Mouse (Mus musculus) E14TG2a.4 (cell line): ENCODE measurements around the gene Galnt13.

Experiments
- H3K27me3 ChIP-seq: 2 replicates; pipeline ENCODE4 v1.6.1; 2014; ENCODE audit warnings: low read length, control low read depth; ENCODE audit not compliant: insufficient read depth
- H3K36me3 ChIP-seq: 2 replicates; pipeline ENCODE4 v1.6.1; 2014; ENCODE audit warnings: low read length, control low read depth; ENCODE audit not compliant: insufficient read depth
- H3K4me1 ChIP-seq: replicated peaks from 2 replicates; pipeline ENCODE4 v1.6.1; 2014; ENCODE audit warnings: low read depth, low read length, control low read depth
- H3K4me3 ChIP-seq: replicated peaks from 2 replicates; pipeline ENCODE4 v1.5.1; 2014; ENCODE audit warnings: mild to moderate bottlenecking, low read length
- H3K9me3 ChIP-seq: 2 replicates; pipeline ENCODE4 v1.6.1; 2014; ENCODE audit warnings: low read length, control low read depth
- CTCF ChIP-seq: conservative IDR thresholded peaks from 2 replicates; pipeline ENCODE4 v1.5.1; 2014; ENCODE audit warnings: low read length
- NANOG ChIP-seq: IDR thresholded peaks from 2 replicates; pipeline ENCODE4 v1.6.1; 2014; ENCODE audit warnings: borderline replicate concordance, low read length, mixed read lengths
- POU5F1 ChIP-seq: IDR thresholded peaks from 2 replicates; pipeline ENCODE4 v1.6.1; 2014; ENCODE audit warnings: low read length, borderline replicate concordance

Gene Galnt13

DNA sequence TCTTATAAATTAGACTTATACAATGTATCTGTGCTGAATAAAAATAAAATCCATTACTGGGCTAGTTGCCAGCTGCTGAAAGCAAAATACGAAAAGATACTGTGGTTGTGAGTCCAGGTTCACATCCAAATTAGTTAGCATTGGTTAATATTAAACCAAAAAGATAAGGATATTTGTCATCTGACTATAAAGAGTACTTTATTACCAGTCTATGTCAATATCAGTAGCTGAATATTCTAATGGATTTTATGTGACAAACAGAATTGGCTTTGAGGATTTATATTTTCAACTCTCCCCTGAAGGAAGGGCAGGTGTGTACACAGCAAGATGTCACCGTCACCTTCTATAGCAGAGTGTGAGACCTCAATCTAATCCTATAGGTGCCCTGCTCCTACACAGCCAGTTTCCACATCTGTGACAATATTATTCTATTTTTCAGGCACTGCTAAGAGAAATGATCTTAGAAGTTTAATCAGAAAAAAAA, 342.7 kb downstream of the Galnt13 start:
- Histone ChIP-seq H3K4me1 (no peaks in the 10 kb centered on the region), H3K9me3 (no peaks in the 10 kb centered on the region), H3K4me3 (no peak overlapping the region), H3K27me3 (no peaks in the 10 kb centered on the region), H3K36me3 (no peaks in the 10 kb centered on the region)
- TF ChIP-seq NANOG (no peak), CTCF (no peak), POU5F1 (no peak)

DNA sequence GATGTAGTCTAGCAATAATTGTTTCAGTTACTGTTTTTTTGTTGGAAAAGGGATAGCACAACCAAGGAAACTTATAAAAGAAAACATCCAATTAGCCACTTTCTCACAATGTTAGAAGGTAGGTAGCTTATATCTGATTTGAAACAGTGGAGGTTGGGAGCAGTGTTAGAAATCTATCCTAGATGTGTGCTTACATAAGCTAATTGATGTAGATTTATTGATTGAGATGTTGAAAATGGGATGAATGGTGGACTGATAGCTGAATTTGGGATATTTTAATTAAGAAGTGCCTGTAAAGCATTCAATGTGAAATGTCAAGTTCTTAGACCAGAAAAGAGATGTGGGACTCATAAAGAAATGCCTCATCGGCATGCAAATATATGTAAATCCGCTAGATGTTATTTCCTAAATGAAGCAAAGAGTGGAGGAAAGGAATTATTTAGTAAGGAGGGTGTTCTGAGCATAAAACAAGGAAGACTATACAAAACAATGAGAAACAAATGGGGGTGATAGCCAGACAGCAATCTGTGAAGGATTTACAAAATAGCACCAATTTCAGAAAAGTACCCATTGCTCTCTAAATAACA, 377.6 kb downstream of the Galnt13 start:
- peaks cover 6% of the 10 kb centered on the region for H3K9me3 ChIP-seq
- no peak overlapping the region for H3K4me3 ChIP-seq
- H3K27me3 ChIP-seq = no peaks in the 10 kb centered on the region
- H3K4me1 ChIP-seq = no peaks in the 10 kb centered on the region
- H3K36me3 ChIP-seq = no peaks in the 10 kb centered on the region
- no peak for TF ChIP-seq CTCF
- no peak for TF ChIP-seq NANOG
- no peak for TF ChIP-seq POU5F1

DNA sequence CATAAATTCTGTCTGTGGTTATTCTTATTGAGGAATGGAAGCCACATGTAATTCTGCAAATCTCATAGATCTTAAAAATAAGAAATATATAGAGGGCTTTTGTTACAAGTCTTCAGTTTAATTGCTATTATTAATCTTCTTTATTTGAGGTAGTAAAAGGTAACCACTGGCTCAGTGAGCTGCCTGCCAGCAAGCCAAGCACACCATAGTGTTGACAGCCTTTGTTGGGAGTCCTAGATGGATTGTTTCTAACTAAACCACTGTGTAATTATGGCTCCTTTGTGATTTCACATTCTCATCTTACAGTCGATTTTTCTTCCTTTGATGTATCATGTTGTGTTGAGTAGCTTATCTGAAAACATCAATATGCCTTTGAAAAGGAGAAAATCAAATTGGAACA, 405.1 kb downstream of the Galnt13 start:
- H3K36me3 ChIP-seq = no peaks in the 10 kb centered on the region
- H3K9me3 ChIP-seq = no peaks in the 10 kb centered on the region
- no peak for TF ChIP-seq NANOG
- no peak for TF ChIP-seq CTCF
- TF ChIP-seq POU5F1 = no peak
- no peaks in the 10 kb centered on the region for H3K4me1 ChIP-seq
- H3K4me3 ChIP-seq = no peak overlapping the region
- H3K27me3 ChIP-seq = no peaks in the 10 kb centered on the region

DNA sequence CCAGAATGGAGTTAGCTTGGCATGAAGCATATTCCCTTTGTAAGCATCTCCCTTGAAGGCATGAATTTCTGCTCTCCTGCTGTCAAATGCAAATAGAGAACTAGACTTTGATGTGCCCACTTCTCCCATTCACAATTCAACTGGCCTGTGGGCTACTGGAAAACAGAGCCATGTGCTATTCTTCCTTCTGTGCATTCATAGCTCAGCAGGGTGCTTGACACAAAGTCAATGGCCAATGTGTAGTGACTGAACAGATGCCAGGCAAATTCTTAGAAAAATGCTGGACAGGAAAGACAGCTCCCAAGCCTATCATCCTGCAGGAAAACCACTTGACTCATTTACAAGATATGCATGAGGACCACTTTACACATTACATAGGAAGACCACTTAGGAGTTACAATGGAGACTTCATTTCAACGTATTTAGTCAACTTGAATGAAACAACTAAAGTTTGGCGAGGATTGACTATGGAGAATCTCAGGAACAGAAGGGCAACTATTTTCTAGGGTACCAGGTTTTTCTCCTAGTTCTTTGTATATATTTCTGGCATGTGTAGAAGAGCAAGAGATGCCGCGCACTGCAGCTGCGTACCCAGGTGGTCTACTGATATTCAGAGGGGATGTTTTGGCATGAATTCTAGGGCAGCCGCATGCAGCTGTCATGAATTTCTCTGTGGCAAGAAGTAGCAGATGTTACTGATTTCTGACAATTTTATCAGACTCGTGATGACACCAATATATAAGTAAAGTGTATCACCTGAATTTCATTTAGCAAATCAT, 470.4 kb downstream of the Galnt13 start:
- no peaks in the 10 kb centered on the region for H3K27me3 ChIP-seq
- H3K4me1 ChIP-seq = no peaks in the 10 kb centered on the region
- H3K4me3 ChIP-seq = no peak overlapping the region
- TF ChIP-seq NANOG = no peak
- no peak for TF ChIP-seq POU5F1
- no peak for TF ChIP-seq CTCF
- no peaks in the 10 kb centered on the region for H3K9me3 ChIP-seq
- no peaks in the 10 kb centered on the region for H3K36me3 ChIP-seq

DNA sequence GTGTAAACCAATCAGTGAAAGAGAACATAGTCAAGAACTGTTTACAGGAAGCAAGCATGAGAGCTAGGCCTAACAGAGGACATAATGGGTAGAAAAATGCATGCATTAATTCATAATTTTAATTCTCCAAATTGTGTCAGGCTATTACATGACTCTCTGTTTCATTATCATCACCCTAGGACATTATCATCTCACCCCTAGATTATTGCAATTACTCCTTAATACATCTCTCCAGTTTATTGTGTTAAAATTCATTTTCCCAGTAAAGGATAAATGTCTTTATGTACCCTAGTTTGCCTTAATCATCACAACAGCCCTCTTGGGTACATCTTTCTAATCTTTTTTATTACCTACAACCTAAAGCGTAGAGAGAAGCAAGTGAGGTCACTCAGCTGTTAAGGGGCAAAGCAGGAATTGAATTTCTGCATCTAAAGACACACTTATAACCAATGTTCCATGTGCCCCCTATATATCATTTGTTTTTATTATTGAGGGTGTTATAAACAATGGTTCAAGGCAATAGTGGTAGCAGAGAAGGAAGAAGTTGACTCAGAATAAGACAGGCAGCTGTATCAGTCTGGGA, 479.1 kb downstream of the Galnt13 start:
- H3K9me3 ChIP-seq = no peaks in the 10 kb centered on the region
- no peak overlapping the region for H3K4me3 ChIP-seq
- H3K4me1 ChIP-seq = no peaks in the 10 kb centered on the region
- no peaks in the 10 kb centered on the region for H3K27me3 ChIP-seq
- no peaks in the 10 kb centered on the region for H3K36me3 ChIP-seq
- TF ChIP-seq NANOG = no peak
- TF ChIP-seq POU5F1 = no peak
- no peak for TF ChIP-seq CTCF

DNA sequence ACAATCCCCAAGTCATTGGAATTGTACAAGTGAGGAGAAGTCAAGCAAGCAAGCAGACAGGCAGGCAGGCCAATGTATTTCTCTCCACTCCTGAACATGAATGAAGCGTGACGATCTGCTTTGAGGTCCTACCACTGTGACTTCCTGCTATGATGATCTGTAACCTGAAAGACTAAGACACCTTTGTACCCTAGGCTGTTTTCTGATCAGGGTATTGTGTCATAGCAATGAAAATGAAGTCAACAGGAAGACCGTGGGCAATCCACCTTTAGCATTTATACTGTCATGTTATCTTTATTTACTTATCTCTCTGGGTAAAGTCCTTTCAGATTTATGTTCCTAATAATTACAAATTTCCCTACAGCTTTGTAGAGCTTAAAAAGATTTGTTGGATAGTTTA, 500.3 kb downstream of the Galnt13 start:
- Histone ChIP-seq H3K9me3 (no peaks in the 10 kb centered on the region), H3K27me3 (no peaks in the 10 kb centered on the region), H3K4me3 (no peak overlapping the region), H3K36me3 (no peaks in the 10 kb centered on the region), H3K4me1 (peaks cover 3% of the 10 kb centered on the region; the same call in 1 of the 2 replicates)
- TF ChIP-seq POU5F1 = no peak
- TF ChIP-seq CTCF = no peak
- TF ChIP-seq NANOG = no peak

DNA sequence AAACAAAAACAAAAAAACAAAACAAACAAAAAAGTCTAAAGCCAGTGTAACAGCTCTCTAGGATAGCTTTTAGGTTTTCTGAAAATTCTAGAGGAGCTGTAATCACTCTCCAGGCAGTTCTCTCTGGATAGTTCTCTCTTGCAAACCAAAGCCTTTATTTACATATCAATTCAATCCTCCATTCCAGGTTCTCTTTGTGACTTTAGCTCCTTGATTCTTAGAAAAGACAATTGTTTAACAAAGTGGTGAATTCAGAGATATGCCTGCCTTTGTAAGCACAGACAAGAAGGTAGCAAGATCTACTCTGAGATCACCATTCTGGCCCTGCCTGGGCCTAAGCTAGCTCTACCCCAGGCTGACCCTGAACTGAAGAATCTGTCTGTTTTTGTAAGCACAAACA, 501.2 kb downstream of the Galnt13 start:
- Histone ChIP-seq H3K36me3 (no peaks in the 10 kb centered on the region), H3K9me3 (no peaks in the 10 kb centered on the region), H3K4me1 (peaks cover 3% of the 10 kb centered on the region; the same call in 1 of the 2 replicates), H3K4me3 (no peak overlapping the region), H3K27me3 (no peaks in the 10 kb centered on the region)
- TF ChIP-seq NANOG = no peak
- TF ChIP-seq CTCF = no peak
- TF ChIP-seq POU5F1 = no peak

DNA sequence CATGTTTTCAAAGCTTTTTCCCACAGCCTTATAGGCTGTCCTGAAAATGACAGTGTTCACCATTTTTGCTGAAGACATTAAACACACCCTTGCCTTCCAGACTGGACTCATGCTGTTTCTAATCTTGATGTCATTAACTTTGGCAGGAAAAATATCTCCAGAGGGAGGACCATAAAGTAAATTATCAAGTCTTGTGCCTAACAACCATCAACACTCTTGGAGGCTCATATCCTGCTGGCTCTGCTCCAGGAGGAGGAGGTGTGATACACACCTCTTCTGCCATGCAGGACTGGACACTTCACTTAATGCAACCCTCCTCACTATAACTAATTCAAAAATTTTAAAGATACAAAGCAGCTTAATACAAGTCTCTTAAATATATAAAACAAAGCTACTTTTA, 502.0 kb downstream of the Galnt13 start:
- Histone ChIP-seq H3K4me3 (no peak overlapping the region), H3K27me3 (no peaks in the 10 kb centered on the region), H3K9me3 (no peaks in the 10 kb centered on the region), H3K36me3 (no peaks in the 10 kb centered on the region), H3K4me1 (peaks cover 3% of the 10 kb centered on the region; the same call in 1 of the 2 replicates)
- no peak for TF ChIP-seq POU5F1

DNA sequence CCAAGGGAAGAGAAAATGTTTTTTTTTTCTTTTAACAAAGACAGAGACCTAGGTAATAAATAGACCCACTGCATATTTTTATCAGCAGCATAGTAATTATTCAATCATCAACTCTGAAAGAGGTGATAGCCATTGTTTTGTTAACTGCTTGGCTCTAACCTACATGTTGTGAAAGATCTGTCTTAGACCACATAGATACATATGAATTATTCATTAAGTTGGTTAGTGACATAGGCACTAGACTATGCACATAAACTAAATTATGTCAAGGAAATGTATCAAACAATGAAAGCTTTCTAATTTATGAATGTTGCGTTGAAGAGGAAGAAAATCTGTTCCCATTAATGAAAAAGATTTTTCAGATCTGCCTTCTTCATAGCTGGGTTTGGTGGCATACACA, 507.3 kb downstream of the Galnt13 start:
- Histone ChIP-seq H3K4me1 (peaks cover 3% of the 10 kb centered on the region; the same call in 1 of the 2 replicates), H3K4me3 (no peak overlapping the region), H3K9me3 (no peaks in the 10 kb centered on the region), H3K36me3 (no peaks in the 10 kb centered on the region), H3K27me3 (no peaks in the 10 kb centered on the region)
- TF ChIP-seq CTCF (no peak), POU5F1 (no peak), NANOG (no peak)
